Mouse (Mus musculus) midbrain, embryonic 13.5 days (tissue): ENCODE measurements around the gene Myl6b. TPM values are rescaled to one million over a fixed set of nuclear protein-coding genes. Genes with fewer than 3 reads are reported as not detected.

Experiments
- ATAC-seq: fragments of 200-750 bp; cut with Nextera tagmentation; 2 replicates; pipeline ENCODE4 v1.8.0; 2017; ENCODE audit warnings: mild to moderate bottlenecking, moderate TSS enrichment, moderate library complexity
- H3K27ac ChIP-seq: fragments of 300-500 bp; sonication (generic); 2 replicates; pipeline ENCODE4 v1.5.1; 2015; ENCODE audit warnings: inconsistent platforms, mild to moderate bottlenecking, moderate library complexity
- H3K27me3 ChIP-seq: fragments of 300-500 bp; sonication (generic); 2 replicates; pipeline ENCODE4 v1.6.1; 2015; ENCODE audit warnings: mild to moderate bottlenecking, inconsistent platforms
- H3K36me3 ChIP-seq: fragments of 300-500 bp; sonication (generic); 2 replicates; pipeline ENCODE4 v1.6.1; 2015; ENCODE audit warnings: mild to moderate bottlenecking, inconsistent platforms
- H3K4me1 ChIP-seq: fragments of 300-500 bp; sonication (generic); replicated peaks from 2 replicates; pipeline ENCODE4 v1.6.1; 2015; ENCODE audit warnings: inconsistent platforms
- H3K4me2 ChIP-seq: fragments of 300-500 bp; sonication (generic); replicated peaks from 2 replicates; pipeline ENCODE4 v1.6.1; 2015; ENCODE audit warnings: moderate library complexity, mild to moderate bottlenecking, inconsistent platforms
- H3K4me3 ChIP-seq: fragments of 300-500 bp; sonication (generic); replicated peaks from 2 replicates; pipeline ENCODE4 v1.5.1; 2015; ENCODE audit warnings: mild to moderate bottlenecking, inconsistent platforms
- H3K9ac ChIP-seq: fragments of 300-500 bp; sonication (generic); replicated peaks from 2 replicates; pipeline ENCODE4 v1.6.1; 2015; ENCODE audit warnings: mild to moderate bottlenecking, inconsistent platforms
- H3K9me3 ChIP-seq: fragments of 300-500 bp; sonication (generic); 2 replicates; pipeline ENCODE4 v1.6.1; 2016; ENCODE audit warnings: mild to moderate bottlenecking, inconsistent platforms
- WGBS: fragments of 180-500 bp; shearing (Covaris S2); methylation state at CpG from one replicate; pipeline ENCODE4 v1.1.7; 2015; 5-methylcytosine and 5-hydroxymethylcytosine counted together
- polyA plus RNA-seq: library from polyadenylated mRNA; unstranded; fragments of >200 nt; fragmentation: Nextera tagmentation; extraction: Ambion mirVana; gene quantifications from 2 replicates; pipeline ENCODE4 v1.2.1, GENCODE M21; 2015

Myl6b gene
- polyA plus RNA-seq = 3.4 and 4.3 TPM in 2 replicates

GRCm38 (mm10) chr10:128498590-128498989 is at the start of gene Myl6b:
Myl6b (minus strand) TSS chr10:128498685.
- 0% methylated on average over 27 of the region's 27 CpGs for WGBS

GRCm38 (mm10) chr10:128547361-128548032 is 49.0 kb upstream of the Myl6b start, which contains the start of gene Zc3h10:
Zc3h10 (minus strand) TSS chr10:128547774.
- Histone ChIP-seq H3K4me3 (peak within 1 kb of the TSS; percentile 85), H3K27ac (peak within 1 kb of the TSS; percentile 96), H3K9me3 (no peaks in the 10 kb centered on the region), H3K4me2 (peak within 1 kb of the TSS; percentile 78), H3K4me1 (peaks cover 29% of the 10 kb centered on the region), H3K36me3 (peaks cover 32% of the 10 kb centered on the region), H3K9ac (peak within 1 kb of the TSS; percentile 95), H3K27me3 (no peaks in the 10 kb centered on the region)
- peak; percentile 90 for ATAC-seq
- WGBS = under 1% methylated on average over 50 of the region's 50 CpGs

More at GRCm38 (mm10) chr10:128498590-128498989, at the start of gene Myl6b:
- H3K9me3 ChIP-seq = no peaks in the 10 kb centered on the region
- H3K4me1 ChIP-seq = peaks cover 35% of the 10 kb centered on the region
- no peaks in the 10 kb centered on the region for H3K36me3 ChIP-seq
- H3K4me3 ChIP-seq = peak within 1 kb of the TSS; percentile 71
- peak within 1 kb of the TSS; percentile 67 for H3K9ac ChIP-seq
- ATAC-seq = peak; percentile 85
- peaks cover 10% of the 10 kb centered on the region; the same call in 1 of the 2 replicates for H3K27me3 ChIP-seq
- peak within 1 kb of the TSS; percentile 73 for H3K27ac ChIP-seq
- H3K4me2 ChIP-seq = peak within 1 kb of the TSS; percentile 74

- Histone ChIP-seq H3K4me2 (peak overlapping the region; percentile 78), H3K9ac (peak overlapping the region; percentile 95), H3K27me3 (no peaks in the 10 kb centered on the region), H3K36me3 (peaks cover 36% of the 10 kb centered on the region), H3K4me1 (peaks cover 29% of the 10 kb centered on the region), H3K27ac (peak overlapping the region; percentile 96), H3K9me3 (no peaks in the 10 kb centered on the region), H3K4me3 (peak overlapping the region; percentile 85)
- WGBS = 27% methylated on average over 7 of the region's 7 CpGs
- no peak for ATAC-seq
These were observed 48.3 kb upstream of the Myl6b start for GRCm38 (mm10) chr10:128546787-128547186.

GRCm38 (mm10) chr10:128546361-128546760 is 47.9 kb upstream of the Myl6b start:
- Histone ChIP-seq H3K9ac (peak overlapping the region; percentile 95), H3K4me2 (peak overlapping the region; percentile 78), H3K4me1 (peaks cover 29% of the 10 kb centered on the region), H3K4me3 (peak overlapping the region; percentile 85), H3K27me3 (no peaks in the 10 kb centered on the region), H3K36me3 (peaks cover 38% of the 10 kb centered on the region), H3K27ac (no peak overlapping the region), H3K9me3 (no peaks in the 10 kb centered on the region)
- ATAC-seq = no peak
- WGBS = 18% methylated on average over 4 of the region's 4 CpGs

GRCm38 (mm10) chr10:128545570-128545898 is 47.0 kb upstream of the Myl6b start:
- no peak overlapping the region for H3K4me3 ChIP-seq
- no peaks in the 10 kb centered on the region for H3K27me3 ChIP-seq
- H3K9me3 ChIP-seq = no peaks in the 10 kb centered on the region
- no peak overlapping the region for H3K4me2 ChIP-seq
- ATAC-seq = no peak
- H3K4me1 ChIP-seq = peaks cover 29% of the 10 kb centered on the region
- H3K36me3 ChIP-seq = peaks cover 44% of the 10 kb centered on the region
- WGBS = 96% methylated on average over 3 of the region's 3 CpGs
- H3K9ac ChIP-seq = no peak overlapping the region
- H3K27ac ChIP-seq = no peak overlapping the region

- Histone ChIP-seq H3K36me3 (peaks cover 44% of the 10 kb centered on the region), H3K9ac (no peak overlapping the region; the same call in 1 of the 2 replicates), H3K27me3 (no peaks in the 10 kb centered on the region), H3K27ac (no peak overlapping the region), H3K9me3 (no peaks in the 10 kb centered on the region), H3K4me3 (no peak overlapping the region), H3K4me2 (no peak overlapping the region), H3K4me1 (peaks cover 29% of the 10 kb centered on the region)
- WGBS = 94% methylated on average over 37 of the region's 37 CpGs
- ATAC-seq = no peak
These were observed 46.4 kb upstream of the Myl6b start for GRCm38 (mm10) chr10:128544674-128545569.

- H3K9ac ChIP-seq = no peak overlapping the region; the same call in 1 of the 2 replicates
- no peaks in the 10 kb centered on the region for H3K9me3 ChIP-seq
- no peak overlapping the region for H3K4me3 ChIP-seq
- H3K4me2 ChIP-seq = no peak overlapping the region
- no peak overlapping the region for H3K27ac ChIP-seq
- H3K27me3 ChIP-seq = no peaks in the 10 kb centered on the region
- 98% methylated on average over 15 of the region's 15 CpGs for WGBS
- H3K4me1 ChIP-seq = peaks cover 29% of the 10 kb centered on the region
- peaks cover 44% of the 10 kb centered on the region for H3K36me3 ChIP-seq
- ATAC-seq = no peak
These were observed 45.7 kb upstream of the Myl6b start for GRCm38 (mm10) chr10:128544151-128544657.

- peaks cover 29% of the 10 kb centered on the region for H3K4me1 ChIP-seq
- peaks cover 44% of the 10 kb centered on the region for H3K36me3 ChIP-seq
- no peak overlapping the region for H3K27ac ChIP-seq
- H3K4me2 ChIP-seq = no peak overlapping the region
- no peak overlapping the region for H3K4me3 ChIP-seq
- no peaks in the 10 kb centered on the region for H3K27me3 ChIP-seq
- 79% methylated on average over 2 of the region's 2 CpGs for WGBS
- no peaks in the 10 kb centered on the region for H3K9me3 ChIP-seq
- ATAC-seq = no peak
- H3K9ac ChIP-seq = no peak overlapping the region
These were observed 44.6 kb upstream of the Myl6b start for GRCm38 (mm10) chr10:128543100-128543499.

GRCm38 (mm10) chr10:128538340-128538870 is 39.9 kb upstream of the Myl6b start:
- no peak for ATAC-seq
- Histone ChIP-seq H3K4me2 (no peak overlapping the region), H3K4me1 (peaks cover 15% of the 10 kb centered on the region), H3K27me3 (no peaks in the 10 kb centered on the region), H3K9me3 (no peaks in the 10 kb centered on the region), H3K36me3 (peaks cover 20% of the 10 kb centered on the region), H3K4me3 (no peak overlapping the region), H3K27ac (no peak overlapping the region), H3K9ac (no peak overlapping the region)
- WGBS = 75% methylated on average over 1 of the region's 1 CpGs

GRCm38 (mm10) chr10:128536266-128536940 is 37.9 kb upstream of the Myl6b start:
- Histone ChIP-seq H3K27me3 (no peaks in the 10 kb centered on the region), H3K4me2 (peak overlapping the region; percentile 43), H3K27ac (no peak overlapping the region), H3K4me3 (peak overlapping the region; percentile 24), H3K9ac (0 out of 2 replicates have a peak overlapping the region, but pooled peaks have one; percentile 14), H3K4me1 (peaks cover 9% of the 10 kb centered on the region), H3K36me3 (peaks cover 6% of the 10 kb centered on the region; the same call in 1 of the 2 replicates), H3K9me3 (no peaks in the 10 kb centered on the region)
- peak; percentile 90 for ATAC-seq
- 17% methylated on average over 18 of the region's 18 CpGs for WGBS

- Histone ChIP-seq H3K9ac (0 out of 2 replicates have a peak overlapping the region, but pooled peaks have one; percentile 14), H3K27ac (no peak overlapping the region), H3K27me3 (no peaks in the 10 kb centered on the region), H3K36me3 (no peaks in the 10 kb centered on the region), H3K4me1 (peaks cover 9% of the 10 kb centered on the region), H3K9me3 (no peaks in the 10 kb centered on the region), H3K4me3 (peak overlapping the region; percentile 24), H3K4me2 (peak overlapping the region; percentile 43)
- 75% methylated on average over 4 of the region's 4 CpGs for WGBS
- no peak; the same call in 1 of the 2 replicates for ATAC-seq
These were observed 37.3 kb upstream of the Myl6b start for GRCm38 (mm10) chr10:128535624-128536265.
